Mouse (Mus musculus) hindbrain, embryonic 13.5 days (tissue): Measurements from ENCODE around the gene Pla2g4e. TPM values are rescaled to one million over a fixed set of nuclear protein-coding genes. Genes with fewer than 3 reads are reported as not detected.

Experiments used
- ATAC-seq: fragments of 200-750 bp; cut with Nextera tagmentation; 2 replicates; pipeline ENCODE4 v1.8.0; 2017; ENCODE audit warnings: moderate TSS enrichment; ENCODE audit not compliant: low FRiP score
- H3K27ac ChIP-seq: fragments of 300-500 bp; sonication (generic); 2 replicates; pipeline ENCODE4 v1.5.1; 2015; ENCODE audit warnings: inconsistent platforms, mild to moderate bottlenecking, moderate library complexity
- H3K27me3 ChIP-seq: fragments of 300-500 bp; sonication (generic); 2 replicates; pipeline ENCODE4 v1.6.1; 2015; ENCODE audit warnings: mild to moderate bottlenecking, inconsistent platforms
- H3K36me3 ChIP-seq: fragments of 300-500 bp; sonication (generic); 2 replicates; pipeline ENCODE4 v1.6.1; 2015; ENCODE audit warnings: mild to moderate bottlenecking, inconsistent platforms
- H3K4me1 ChIP-seq: fragments of 300-500 bp; sonication (generic); replicated peaks from 2 replicates; pipeline ENCODE4 v1.6.1; 2015; ENCODE audit warnings: inconsistent platforms
- H3K4me2 ChIP-seq: fragments of 300-500 bp; sonication (generic); 2 replicates; pipeline ENCODE4 v1.6.1; 2015; ENCODE audit warnings: inconsistent platforms, mild to moderate bottlenecking, moderate library complexity
- H3K4me3 ChIP-seq: fragments of 300-500 bp; sonication (generic); 2 replicates; pipeline ENCODE4 v1.5.1; 2015; ENCODE audit warnings: mild to moderate bottlenecking, inconsistent platforms
- H3K9ac ChIP-seq: fragments of 300-500 bp; sonication (generic); 2 replicates; pipeline ENCODE4 v1.6.1; 2015; ENCODE audit warnings: mild to moderate bottlenecking, inconsistent platforms
- H3K9me3 ChIP-seq: fragments of 300-500 bp; sonication (generic); 2 replicates; pipeline ENCODE4 v1.6.1; 2016; ENCODE audit warnings: inconsistent platforms
- WGBS: fragments of 180-500 bp; shearing (Covaris S2); methylation state at CpG from one replicate; pipeline ENCODE4 v1.1.7; 2015; 5-methylcytosine and 5-hydroxymethylcytosine counted together
- polyA plus RNA-seq: library from polyadenylated mRNA; unstranded; fragments of >200 nt; fragmentation: Nextera tagmentation; extraction: Ambion mirVana; gene quantifications from 2 replicates; pipeline ENCODE4 v1.2.1, GENCODE M21; 2015

Pla2g4e gene
- polyA plus RNA-seq, 1 experiment from 2014 or later = 1.2 TPM

DNA sequence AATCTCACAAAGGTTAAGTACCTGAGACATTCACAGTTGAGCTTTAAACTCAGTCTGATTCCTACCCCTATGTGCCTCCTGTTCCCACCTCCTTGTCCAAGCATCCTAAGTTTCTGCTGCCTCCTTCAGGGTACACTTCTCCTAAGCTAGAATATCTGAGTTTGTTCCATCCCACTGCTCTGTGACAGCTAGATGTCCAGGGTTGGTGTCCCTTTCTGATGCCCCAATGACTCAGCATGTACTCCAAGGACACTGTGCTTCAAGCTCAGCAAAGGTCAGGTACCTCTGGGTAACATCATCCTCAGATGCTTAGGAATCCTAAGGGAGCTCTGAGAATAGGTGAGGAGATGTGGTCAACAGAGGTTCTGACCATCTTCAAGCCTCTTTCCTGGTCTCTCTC, 117.1 kb downstream of the Pla2g4e start:
- Histone ChIP-seq H3K4me1 (no peaks in the 10 kb centered on the region), H3K4me3 (no peak overlapping the region), H3K4me2 (no peak overlapping the region), H3K27me3 (no peaks in the 10 kb centered on the region), H3K9ac (no peak overlapping the region), H3K36me3 (no peaks in the 10 kb centered on the region), H3K9me3 (no peaks in the 10 kb centered on the region), H3K27ac (no peak overlapping the region)
- no peak for ATAC-seq

DNA sequence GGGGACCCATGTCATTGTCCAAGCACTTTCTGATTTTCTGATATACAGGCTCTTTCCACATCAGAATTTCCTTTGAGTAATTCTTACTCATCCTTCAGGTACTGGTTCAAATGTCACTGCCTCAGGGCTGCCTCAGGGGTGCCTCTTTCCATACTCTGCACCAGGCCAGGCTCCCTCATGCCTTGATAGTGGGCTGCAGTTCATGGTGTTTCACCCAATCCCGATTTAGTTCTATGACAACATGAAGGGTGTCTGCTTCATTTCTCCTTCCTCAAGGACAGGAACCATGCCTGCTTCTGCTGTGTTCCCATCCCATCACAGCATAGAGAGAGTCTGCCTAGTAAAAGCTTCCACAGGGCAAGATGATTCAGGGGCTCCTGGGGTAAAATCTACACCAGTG, 118.2 kb downstream of the Pla2g4e start:
- H3K9ac ChIP-seq = no peak overlapping the region
- no peak for ATAC-seq
- no peaks in the 10 kb centered on the region for H3K27me3 ChIP-seq
- no peak overlapping the region for H3K27ac ChIP-seq
- H3K36me3 ChIP-seq = no peaks in the 10 kb centered on the region
- 80% methylated on average over 1 of the region's 1 CpGs for WGBS
- no peaks in the 10 kb centered on the region for H3K9me3 ChIP-seq
- no peak overlapping the region for H3K4me3 ChIP-seq
- no peak overlapping the region for H3K4me2 ChIP-seq
- no peaks in the 10 kb centered on the region for H3K4me1 ChIP-seq

DNA sequence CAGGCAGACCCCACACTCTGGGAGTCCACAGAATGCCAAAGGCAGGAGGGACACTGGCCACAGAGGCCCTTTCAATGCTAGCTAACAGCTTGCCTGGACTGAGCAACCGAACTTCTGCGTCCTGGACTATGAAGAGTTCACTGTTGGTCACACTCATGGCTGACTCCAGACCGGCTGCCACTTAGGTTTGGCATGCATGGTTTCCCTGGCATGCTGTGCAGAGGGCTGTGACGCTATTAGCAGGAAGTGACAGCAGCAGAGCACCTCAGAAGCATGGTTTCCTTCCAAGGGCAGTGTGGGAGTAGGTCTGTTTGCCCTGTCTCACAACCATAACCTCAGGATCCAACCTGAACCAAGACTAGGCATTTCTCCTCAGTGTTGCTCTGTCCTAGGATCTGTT, 118.7 kb downstream of the Pla2g4e start:
- no peak for ATAC-seq
- Histone ChIP-seq H3K27me3 (no peaks in the 10 kb centered on the region), H3K4me2 (no peak overlapping the region), H3K36me3 (no peaks in the 10 kb centered on the region), H3K9ac (no peak overlapping the region), H3K9me3 (no peaks in the 10 kb centered on the region), H3K27ac (no peak overlapping the region), H3K4me3 (no peak overlapping the region), H3K4me1 (no peaks in the 10 kb centered on the region)
- WGBS = 91% methylated on average over 4 of the region's 4 CpGs

DNA sequence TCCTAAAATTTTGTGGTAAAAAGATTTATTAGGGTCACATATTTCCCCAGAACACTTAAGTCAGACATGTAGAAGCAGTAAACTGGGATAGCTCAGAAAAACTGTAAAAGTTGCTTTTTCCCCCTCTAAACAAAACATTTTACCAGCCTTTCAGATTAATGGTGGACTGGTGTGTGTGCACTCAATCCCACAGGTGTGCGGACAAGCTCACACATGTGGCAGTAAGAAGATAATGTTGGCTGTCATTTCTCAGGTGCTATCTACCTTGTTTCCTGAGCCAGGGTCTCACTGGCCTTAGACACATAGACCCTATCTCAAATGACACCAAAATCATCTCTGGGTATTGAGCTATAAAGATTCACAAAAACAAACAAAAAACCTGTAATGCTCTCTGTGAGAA, 119.7 kb downstream of the Pla2g4e start:
- 84% methylated on average over 1 of the region's 1 CpGs for WGBS
- Histone ChIP-seq H3K27ac (no peak overlapping the region), H3K4me3 (no peak overlapping the region), H3K9me3 (no peaks in the 10 kb centered on the region), H3K4me2 (no peak overlapping the region), H3K36me3 (no peaks in the 10 kb centered on the region), H3K27me3 (no peaks in the 10 kb centered on the region), H3K4me1 (no peaks in the 10 kb centered on the region), H3K9ac (no peak overlapping the region)
- no peak for ATAC-seq

DNA sequence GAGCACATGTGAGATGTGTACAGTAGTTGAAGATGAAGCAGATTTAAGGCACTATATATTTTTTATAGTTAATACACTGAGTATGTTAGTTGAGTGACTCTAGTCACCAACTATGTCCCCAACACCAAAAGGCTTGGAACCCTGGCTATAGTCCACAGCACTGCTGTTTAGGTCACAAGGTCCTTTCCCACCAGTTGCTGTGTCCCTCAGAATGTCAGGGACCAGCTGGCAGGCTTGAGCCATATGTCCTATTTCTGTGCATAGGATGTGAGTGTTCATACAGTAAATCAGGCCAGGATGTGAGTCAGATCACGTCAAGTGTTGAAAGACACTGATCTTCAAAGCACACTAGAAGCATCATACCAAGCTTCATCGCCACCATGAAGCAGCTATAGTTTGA, 120.2 kb downstream of the Pla2g4e start:
- H3K27ac ChIP-seq = no peak overlapping the region
- no peak overlapping the region for H3K4me2 ChIP-seq
- no peaks in the 10 kb centered on the region for H3K36me3 ChIP-seq
- WGBS = 90% methylated on average over 2 of the region's 2 CpGs
- no peak overlapping the region for H3K9ac ChIP-seq
- no peaks in the 10 kb centered on the region for H3K27me3 ChIP-seq
- H3K4me1 ChIP-seq = no peaks in the 10 kb centered on the region
- no peak overlapping the region for H3K4me3 ChIP-seq
- ATAC-seq = no peak
- no peaks in the 10 kb centered on the region for H3K9me3 ChIP-seq

DNA sequence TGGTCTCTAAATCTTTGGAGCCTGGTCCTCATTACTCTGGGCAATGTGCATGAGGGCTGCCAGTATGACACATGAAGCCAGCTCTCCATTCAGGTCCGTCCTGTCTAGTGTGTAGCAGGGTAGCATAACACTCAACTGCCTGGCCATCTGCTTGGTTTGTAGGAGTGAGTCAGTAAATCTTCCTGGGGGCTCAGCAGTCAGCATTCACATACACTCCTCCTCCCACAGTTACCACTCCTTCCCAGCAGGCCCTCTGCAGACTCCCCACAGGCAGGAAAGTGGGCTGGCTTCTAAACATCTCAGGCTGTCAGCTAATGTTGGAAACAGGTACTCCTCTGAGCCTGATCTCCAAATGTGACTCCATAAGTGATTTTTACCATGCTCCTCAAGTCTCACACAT, 121.0 kb downstream of the Pla2g4e start:
- H3K4me2 ChIP-seq = no peak overlapping the region
- H3K27me3 ChIP-seq = no peaks in the 10 kb centered on the region
- ATAC-seq = no peak
- H3K27ac ChIP-seq = no peak overlapping the region
- H3K4me3 ChIP-seq = no peak overlapping the region
- no peaks in the 10 kb centered on the region for H3K4me1 ChIP-seq
- WGBS = 45% methylated on average over 1 of the region's 1 CpGs
- no peaks in the 10 kb centered on the region for H3K36me3 ChIP-seq
- H3K9me3 ChIP-seq = no peaks in the 10 kb centered on the region
- no peak overlapping the region for H3K9ac ChIP-seq

DNA sequence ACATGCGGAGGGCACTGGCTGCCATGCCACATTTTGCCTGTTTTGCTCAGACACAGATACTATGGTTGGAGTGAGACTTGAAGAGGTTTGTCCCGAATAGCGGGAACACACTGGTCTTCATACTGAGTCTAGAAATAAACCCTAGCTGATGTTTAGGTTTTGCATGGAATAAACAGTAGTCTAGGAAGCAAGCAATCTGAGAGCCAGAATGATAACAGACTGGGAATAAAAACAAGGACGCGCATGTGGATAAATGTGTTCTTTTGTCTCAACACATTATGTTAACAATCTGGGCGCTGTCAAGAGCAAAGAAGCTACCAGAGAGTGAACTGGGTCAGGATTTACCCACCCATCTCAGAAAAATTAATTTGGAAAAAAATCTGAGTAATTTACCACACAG, 122.2 kb downstream of the Pla2g4e start:
- Histone ChIP-seq H3K4me2 (no peak overlapping the region), H3K27me3 (no peaks in the 10 kb centered on the region), H3K4me1 (no peaks in the 10 kb centered on the region), H3K27ac (no peak overlapping the region), H3K4me3 (no peak overlapping the region), H3K9ac (no peak overlapping the region), H3K9me3 (no peaks in the 10 kb centered on the region), H3K36me3 (no peaks in the 10 kb centered on the region)
- WGBS = 94% methylated on average over 6 of the region's 6 CpGs
- ATAC-seq = no peak

DNA sequence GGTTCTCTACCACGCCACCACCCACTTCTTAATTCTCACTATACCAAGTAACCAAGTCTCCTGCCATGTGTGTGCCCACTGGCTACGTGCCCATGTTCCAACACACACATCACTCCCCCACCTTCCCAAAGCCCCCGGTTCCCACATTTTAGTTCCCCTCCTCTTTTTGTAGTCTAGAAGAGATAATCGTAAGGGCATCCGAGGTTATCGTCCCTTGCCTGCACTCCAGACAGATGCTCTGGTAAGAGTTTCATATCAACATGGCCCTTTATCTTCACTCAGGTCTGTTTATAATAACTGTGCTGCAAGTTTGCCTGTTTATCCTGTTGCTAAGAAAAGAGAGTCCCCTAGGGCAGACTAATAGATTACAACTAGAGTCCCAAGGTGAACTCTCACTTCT, 127.8 kb downstream of the Pla2g4e start:
- no peaks in the 10 kb centered on the region for H3K9me3 ChIP-seq
- no peak overlapping the region for H3K27ac ChIP-seq
- ATAC-seq = no peak
- H3K9ac ChIP-seq = no peak overlapping the region
- 91% methylated on average over 6 of the region's 6 CpGs for WGBS
- H3K27me3 ChIP-seq = no peaks in the 10 kb centered on the region
- no peak overlapping the region for H3K4me3 ChIP-seq
- H3K36me3 ChIP-seq = no peaks in the 10 kb centered on the region
- no peak overlapping the region for H3K4me2 ChIP-seq
- H3K4me1 ChIP-seq = no peaks in the 10 kb centered on the region

Other genes with a start within 250 kb of the Pla2g4e start
- gene Jmjd7, start 217.9 kb downstream of the Pla2g4e start, polyA plus RNA-seq = 23.5 and 25.9 TPM in 2 replicates
- gene Gm28042, start 217.8 kb downstream of the Pla2g4e start, polyA plus RNA-seq = 5.2 and 5.6 TPM in 2 replicates
- gene Pla2g4b, start 211.9 kb downstream of the Pla2g4e start, polyA plus RNA-seq = 3.7 and 4.1 TPM in 2 replicates
- gene Ehd4, start 90.7 kb downstream of the Pla2g4e start, polyA plus RNA-seq = 16.1 and 19.9 TPM in 2 replicates
- gene Pla2g4d, start 43.9 kb upstream of the Pla2g4e start, polyA plus RNA-seq = 0.05 TPM in 1 of 2 replicates, not detected in the other
- gene Pla2g4f, start 68.8 kb upstream of the Pla2g4e start, polyA plus RNA-seq = not detected in 2 replicates
- 44.8 and 47.4 TPM in 2 replicates for gene Vps39, start 107.8 kb upstream of the Pla2g4e start, polyA plus RNA-seq
- gene Ganc, start 158.6 kb upstream of the Pla2g4e start, polyA plus RNA-seq = 10.3 and 12.0 TPM in 2 replicates
- gene Tmem87a, start 158.8 kb upstream of the Pla2g4e start, polyA plus RNA-seq = 8.4 and 9.6 TPM in 2 replicates
- 1.5 and 1.6 TPM in 2 replicates for gene Capn3, start 210.7 kb upstream of the Pla2g4e start, polyA plus RNA-seq